Mouse (Mus musculus): ENCODE measurements around the gene Gm5089. TPM values are rescaled to one million over a fixed set of nuclear protein-coding genes. Genes with fewer than 3 reads are reported as not detected.
A peak's percentile ranks its signal among the peaks of the same experiment; 100 is the strongest.

Gene Gm5089
- polyA plus RNA-seq, 1 experiment from 2014 or later = 0.56 TPM

GRCm38 (mm10) chr14:122426529-122427203 lies 24.2 kb downstream of the Gm5089 start:
- Histone ChIP-seq H3K4me3 (no peak overlapping the region), H3K27ac (replicated peaks) (0 out of 2 replicates have a peak overlapping the region, but pooled peaks have one; percentile 37), H3K36me3 (replicated peaks) (no peaks in the 10 kb centered on the region), H3K9me3 (no peaks in the 10 kb centered on the region), H3K27me3 (replicated peaks; ENCODE audit: low read depth, poor library complexity, severe bottlenecking) (peaks cover 11% of the 10 kb centered on the region; the same call in 1 of the 2 replicates), H3K4me1 (peaks cover 24% of the 10 kb centered on the region)
- no peak for DNase-seq (ENCODE audit: low spot score)
- WGBS = 44% methylated on average over 10 of the region's 10 CpGs

GRCm38 (mm10) chr14:122424441-122424840 lies 26.5 kb downstream of the Gm5089 start:
- no peak for DNase-seq (ENCODE audit: low spot score)
- Histone ChIP-seq H3K4me1 (peaks cover 38% of the 10 kb centered on the region), H3K9me3 (no peaks in the 10 kb centered on the region), H3K27me3 (replicated peaks; ENCODE audit: low read depth, poor library complexity, severe bottlenecking) (peaks cover 11% of the 10 kb centered on the region; the same call in 1 of the 2 replicates), H3K4me3 (no peak overlapping the region), H3K36me3 (replicated peaks) (no peaks in the 10 kb centered on the region), H3K27ac (replicated peaks) (no peak overlapping the region)
- WGBS = 95% methylated on average over 3 of the region's 3 CpGs

- Histone ChIP-seq H3K27ac (replicated peaks) (0 out of 2 replicates have a peak overlapping the region, but pooled peaks have one; percentile 21), H3K4me3 (no peak overlapping the region), H3K4me1 (peaks cover 48% of the 10 kb centered on the region), H3K36me3 (replicated peaks) (no peaks in the 10 kb centered on the region), H3K9me3 (no peaks in the 10 kb centered on the region), H3K27me3 (replicated peaks; ENCODE audit: low read depth, poor library complexity, severe bottlenecking) (peaks cover 30% of the 10 kb centered on the region)
- WGBS = 15% methylated on average over 4 of the region's 4 CpGs
- DNase-seq (ENCODE audit: low spot score) = no peak
These were observed 34.6 kb downstream of the Gm5089 start for GRCm38 (mm10) chr14:122416166-122416771.

- Histone ChIP-seq H3K4me1 (peaks cover 34% of the 10 kb centered on the region), H3K27me3 (replicated peaks; ENCODE audit: low read depth, poor library complexity, severe bottlenecking) (peaks cover 45% of the 10 kb centered on the region), H3K27ac (replicated peaks) (no peak overlapping the region), H3K4me3 (no peak overlapping the region), H3K9me3 (no peaks in the 10 kb centered on the region), H3K36me3 (replicated peaks) (no peaks in the 10 kb centered on the region)
- 87% methylated on average over 2 of the region's 2 CpGs for WGBS
- DNase-seq (ENCODE audit: low spot score) = no peak
These were observed 36.1 kb downstream of the Gm5089 start for GRCm38 (mm10) chr14:122414786-122415185.

DNA sequence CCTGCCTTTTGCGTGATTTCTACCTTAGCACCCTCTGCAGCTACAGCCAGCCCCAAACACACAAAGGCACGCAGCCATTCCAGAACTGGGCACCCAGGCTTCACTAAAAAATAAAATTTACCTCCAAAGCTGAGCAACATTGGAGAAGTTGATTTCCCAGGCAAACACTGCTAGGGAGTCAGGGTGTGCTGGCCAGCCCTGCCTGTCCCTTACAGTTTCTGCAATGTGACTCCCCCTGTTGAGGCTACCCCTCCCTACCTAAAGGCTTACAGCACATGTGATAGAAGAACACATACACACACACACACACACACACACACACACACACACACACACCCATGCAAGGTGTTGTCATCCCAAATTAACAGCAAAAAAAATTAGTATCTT lies 37.4 kb downstream of the Gm5089 start:
- no peak for DNase-seq (ENCODE audit: low spot score)
- Histone ChIP-seq H3K27me3 (replicated peaks; ENCODE audit: low read depth, poor library complexity, severe bottlenecking) (peaks cover 52% of the 10 kb centered on the region), H3K27ac (replicated peaks) (peak overlapping the region; percentile 55), H3K4me3 (no peak overlapping the region), H3K4me1 (peaks cover 31% of the 10 kb centered on the region), H3K36me3 (replicated peaks) (no peaks in the 10 kb centered on the region), H3K9me3 (no peaks in the 10 kb centered on the region)
- 51% methylated on average over 2 of the region's 2 CpGs for WGBS

DNA sequence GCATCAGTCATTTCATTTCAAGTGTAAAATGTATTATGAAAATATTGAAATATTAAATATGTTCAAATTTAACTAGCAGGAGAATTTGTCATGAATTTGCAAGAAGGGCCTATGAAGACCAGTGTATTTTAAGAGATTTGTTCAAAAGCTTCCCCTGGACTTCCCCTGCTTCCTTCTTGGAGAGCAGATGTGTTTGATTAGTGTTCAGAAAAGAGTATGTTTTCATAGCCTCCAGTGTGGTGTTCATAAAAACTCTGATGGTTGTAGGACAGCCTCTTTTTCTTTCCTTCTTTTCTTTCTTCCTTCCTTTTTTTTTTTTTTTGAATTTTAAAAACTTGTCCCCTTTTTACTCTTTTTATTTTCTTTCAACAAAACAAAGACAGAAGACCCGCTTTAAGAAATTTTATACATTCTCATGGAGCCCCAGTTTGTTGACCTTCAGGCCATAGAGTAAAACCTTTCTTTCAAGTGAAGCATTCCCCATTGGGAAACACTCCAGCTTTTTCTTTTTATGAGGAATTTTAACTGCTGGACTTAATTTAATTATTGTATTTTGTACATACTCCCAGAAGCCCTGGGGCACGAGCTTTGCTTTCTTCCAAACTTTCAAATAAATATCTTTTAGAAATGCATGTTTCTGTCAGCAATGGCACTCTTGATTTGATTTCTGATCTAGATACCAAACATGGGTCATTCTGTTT lies 37.9 kb downstream of the Gm5089 start:
- WGBS = 32% methylated on average over 2 of the region's 2 CpGs
- H3K27ac ChIP-seq (replicated peaks) = peak overlapping the region; percentile 55
- H3K36me3 ChIP-seq (replicated peaks) = no peaks in the 10 kb centered on the region
- H3K4me1 ChIP-seq = peaks cover 28% of the 10 kb centered on the region
- no peak for DNase-seq (ENCODE audit: low spot score)
- H3K4me3 ChIP-seq = no peak overlapping the region
- H3K9me3 ChIP-seq = no peaks in the 10 kb centered on the region
- peaks cover 52% of the 10 kb centered on the region for H3K27me3 ChIP-seq (replicated peaks; ENCODE audit: low read depth, poor library complexity, severe bottlenecking)

DNA sequence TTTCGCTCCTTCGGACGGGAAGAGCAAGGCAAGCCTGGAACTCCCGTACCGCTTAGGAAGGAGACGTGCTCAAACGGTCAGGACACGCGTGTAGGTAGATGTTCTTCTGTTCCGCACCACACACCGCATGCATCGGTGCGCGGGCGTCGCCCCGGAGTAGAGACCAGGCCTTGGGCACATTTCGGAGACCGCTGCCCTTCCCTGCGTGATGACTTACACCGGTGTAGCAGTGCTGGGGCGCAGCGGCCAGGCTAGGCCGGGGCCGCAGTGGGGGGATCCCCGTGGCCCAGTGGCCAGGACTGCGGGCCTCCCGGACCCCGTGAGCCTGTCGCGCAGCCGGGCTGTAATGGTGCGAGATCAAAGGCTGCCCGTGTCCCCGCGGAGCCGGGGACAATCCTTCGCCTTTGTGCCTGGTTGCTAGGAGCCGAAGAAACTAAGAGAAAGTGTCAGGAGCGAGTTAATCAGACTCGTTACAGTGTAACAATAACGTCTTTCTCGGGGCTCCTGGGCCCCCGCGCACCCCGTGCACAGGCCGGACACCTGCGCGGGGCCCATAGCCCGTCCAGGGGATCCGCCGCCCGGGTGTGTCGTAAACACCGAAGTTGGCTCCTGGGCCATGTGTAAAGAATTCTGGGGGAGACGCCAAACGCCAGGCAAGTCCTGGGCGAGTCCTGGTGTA lies 44.2 kb downstream of the Gm5089 start:
- WGBS = 1% methylated on average over 58 of the region's 58 CpGs
- H3K27ac ChIP-seq (replicated peaks) = peak overlapping the region; percentile 72

DNA sequence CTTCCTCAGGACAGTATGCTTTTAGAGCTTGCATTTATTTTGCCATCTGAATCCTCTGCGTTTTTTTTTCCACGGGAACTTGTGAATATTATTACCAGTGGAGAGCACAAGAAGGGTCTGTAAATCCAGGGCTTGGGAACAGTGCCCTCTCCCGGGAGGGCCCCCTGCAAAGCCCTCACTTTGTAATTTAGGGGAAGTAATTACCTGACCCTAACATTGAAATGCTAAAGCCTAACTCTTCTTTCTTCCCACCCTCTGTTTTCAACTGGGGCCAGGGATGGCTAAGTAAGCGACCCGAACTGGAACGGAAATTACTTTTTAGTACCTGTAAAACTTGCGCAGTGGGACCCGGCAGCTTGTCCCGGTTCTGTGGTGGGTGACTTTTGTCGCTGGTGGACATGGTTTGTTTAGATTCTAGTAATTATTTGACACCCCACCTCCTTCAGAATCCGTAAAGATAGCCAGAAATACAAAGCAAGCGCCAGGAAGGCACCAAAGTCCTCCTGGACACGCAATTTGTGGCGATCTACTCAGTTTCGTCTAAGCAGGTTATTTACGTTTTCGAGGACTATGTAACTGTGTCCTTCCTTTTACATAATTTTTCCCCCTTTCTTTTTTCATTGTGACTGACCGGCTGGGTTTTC lies 44.9 kb downstream of the Gm5089 start:
- peaks cover 100% of the 10 kb centered on the region for H3K27me3 ChIP-seq (replicated peaks; ENCODE audit: low read depth, poor library complexity, severe bottlenecking)
- no peaks in the 10 kb centered on the region for H3K9me3 ChIP-seq
- peak overlapping the region; percentile 54 for H3K4me3 ChIP-seq
- peaks cover 35% of the 10 kb centered on the region for H3K4me1 ChIP-seq
- H3K36me3 ChIP-seq (replicated peaks) = no peaks in the 10 kb centered on the region
- whole genome bisulfite sequencing = 2% methylated on average over 18 of the region's 18 CpGs
- H3K27ac ChIP-seq (replicated peaks) = peak overlapping the region; percentile 72; the same call in 1 of the 2 replicates
- peak; percentile 46 for DNase-seq (ENCODE audit: low spot score)

More for the DNA sequence above, 44.2 kb downstream of the Gm5089 start:
- Histone ChIP-seq H3K9me3 (no peaks in the 10 kb centered on the region), H3K36me3 (replicated peaks) (no peaks in the 10 kb centered on the region), H3K4me3 (peak overlapping the region; percentile 54), H3K4me1 (peaks cover 38% of the 10 kb centered on the region), H3K27me3 (replicated peaks; ENCODE audit: low read depth, poor library complexity, severe bottlenecking) (peaks cover 100% of the 10 kb centered on the region)
- peak; percentile 68 for DNase-seq (ENCODE audit: low spot score)

GRCm38 (mm10) chr14:122405236-122405635 lies 45.7 kb downstream of the Gm5089 start:
- H3K27ac ChIP-seq (replicated peaks) = no peak overlapping the region
- WGBS = 52% methylated on average over 12 of the region's 12 CpGs
- no peak for DNase-seq (ENCODE audit: low spot score)
- peaks cover 100% of the 10 kb centered on the region for H3K27me3 ChIP-seq (replicated peaks; ENCODE audit: low read depth, poor library complexity, severe bottlenecking)
- H3K4me1 ChIP-seq = peaks cover 35% of the 10 kb centered on the region
- no peaks in the 10 kb centered on the region for H3K9me3 ChIP-seq
- H3K36me3 ChIP-seq (replicated peaks) = no peaks in the 10 kb centered on the region
- no peak overlapping the region; the same call in 1 of the 2 replicates for H3K4me3 ChIP-seq

- H3K4me1 ChIP-seq = peaks cover 35% of the 10 kb centered on the region
- no peaks in the 10 kb centered on the region for H3K9me3 ChIP-seq
- H3K4me3 ChIP-seq = no peak overlapping the region
- no peak for DNase-seq (ENCODE audit: low spot score)
- WGBS = 78% methylated on average over 7 of the region's 7 CpGs
- no peak overlapping the region for H3K27ac ChIP-seq (replicated peaks)
- no peaks in the 10 kb centered on the region for H3K36me3 ChIP-seq (replicated peaks)
- H3K27me3 ChIP-seq (replicated peaks; ENCODE audit: low read depth, poor library complexity, severe bottlenecking) = peaks cover 98% of the 10 kb centered on the region
These were observed 46.2 kb downstream of the Gm5089 start for GRCm38 (mm10) chr14:122404596-122405154.

GRCm38 (mm10) chr14:122403422-122403940 lies 47.4 kb downstream of the Gm5089 start:
- no peak for DNase-seq (ENCODE audit: low spot score)
- peaks cover 86% of the 10 kb centered on the region for H3K27me3 ChIP-seq (replicated peaks; ENCODE audit: low read depth, poor library complexity, severe bottlenecking)
- H3K4me1 ChIP-seq = peaks cover 35% of the 10 kb centered on the region
- WGBS = 74% methylated on average over 3 of the region's 3 CpGs
- no peaks in the 10 kb centered on the region for H3K36me3 ChIP-seq (replicated peaks)
- no peaks in the 10 kb centered on the region for H3K9me3 ChIP-seq
- no peak overlapping the region for H3K4me3 ChIP-seq
- no peak overlapping the region for H3K27ac ChIP-seq (replicated peaks)
